Mouse (Mus musculus): Measurements from ENCODE around the gene Zfp768. TPM values are rescaled to one million over a fixed set of nuclear protein-coding genes. Genes with fewer than 3 reads are reported as not detected.
A peak's percentile ranks its signal among the peaks of the same experiment; 100 is the strongest.
"Not testable (repeated sequence)": the region's sequence is repeated elsewhere in the genome, so short reads cannot be mapped to it uniquely, and the experiment has no call there.

Zfp768 gene
- total RNA-seq (2022), result 10 to 100 TPM; 14.1 to 15.7 (median 15.2) TPM

GRCm38 (mm10) chr7:127345512-127346325 lies at the start of gene Zfp768:
Gene Zfp768 (minus strand): TSS chr7:127345589.
- peak; percentile 74 to 81 for DNase-seq (ENCODE audit: low spot score in 2 of 2)

DNA sequence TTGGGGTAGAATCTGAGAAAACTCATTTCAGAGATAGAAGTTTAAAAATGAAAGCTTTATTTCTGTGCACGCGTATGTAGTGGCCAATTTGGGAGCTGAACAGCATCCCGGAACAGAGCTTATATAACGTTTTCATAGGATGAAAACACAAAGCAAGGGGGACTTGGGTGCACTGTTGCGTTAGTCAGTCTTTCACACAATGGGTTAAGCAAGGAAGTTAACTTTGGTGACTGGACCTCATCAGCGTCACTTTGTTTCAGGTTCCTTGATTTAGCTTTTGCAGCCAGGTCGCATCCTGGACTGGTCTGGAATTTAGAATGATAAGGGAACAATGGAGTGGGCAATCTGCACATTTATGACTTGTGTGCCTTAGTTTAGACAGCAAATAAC lies 48.5 kb upstream of the Zfp768 start:
- no peak for DNase-seq (ENCODE audit: low spot score in 2 of 2)

GRCm38 (mm10) chr7:127393157-127393943 lies 48.0 kb upstream of the Zfp768 start, which contains the start of gene E430018J23Rik:
Gene E430018J23Rik (minus strand): TSS chr7:127393629.
- DNase-seq (ENCODE audit: low spot score in 2 of 2), result peak; percentile 89 to 97

DNA sequence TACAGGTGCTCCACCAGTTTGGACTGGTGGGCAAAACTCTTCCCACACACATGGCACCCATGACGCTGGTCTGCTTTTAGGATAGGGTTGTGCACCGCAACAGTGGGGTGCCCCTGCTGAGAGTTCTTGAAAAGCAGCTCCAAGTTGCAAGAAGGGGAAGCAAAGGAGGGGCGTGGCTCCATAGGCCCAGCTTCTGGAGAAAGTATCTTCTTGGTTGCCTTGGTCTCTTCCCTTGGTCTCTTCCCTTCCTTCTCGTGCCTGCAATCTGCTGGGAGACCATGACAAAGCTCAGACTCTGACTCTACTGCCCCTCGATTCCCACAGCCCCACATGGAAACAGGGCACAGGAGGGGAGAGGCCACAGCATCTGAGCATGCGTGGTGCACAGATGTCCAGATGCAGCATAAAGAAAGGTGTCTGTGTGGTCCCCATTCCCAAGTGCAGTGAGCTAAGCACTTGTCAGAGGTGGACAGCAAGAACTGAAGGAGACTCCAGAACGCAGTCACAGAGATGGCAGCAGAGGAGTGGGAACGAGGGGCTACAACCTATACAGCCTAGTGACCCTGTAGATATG lies 46.9 kb upstream of the Zfp768 start:
- DNase-seq (ENCODE audit: low spot score in 2 of 2), result no peak

GRCm38 (mm10) chr7:127391538-127391937 lies 46.1 kb upstream of the Zfp768 start:
- DNase-seq (ENCODE audit: low spot score in 2 of 2), result no peak

GRCm38 (mm10) chr7:127390306-127390705 lies 44.9 kb upstream of the Zfp768 start:
- no peak for DNase-seq (ENCODE audit: low spot score in 2 of 2)

DNA sequence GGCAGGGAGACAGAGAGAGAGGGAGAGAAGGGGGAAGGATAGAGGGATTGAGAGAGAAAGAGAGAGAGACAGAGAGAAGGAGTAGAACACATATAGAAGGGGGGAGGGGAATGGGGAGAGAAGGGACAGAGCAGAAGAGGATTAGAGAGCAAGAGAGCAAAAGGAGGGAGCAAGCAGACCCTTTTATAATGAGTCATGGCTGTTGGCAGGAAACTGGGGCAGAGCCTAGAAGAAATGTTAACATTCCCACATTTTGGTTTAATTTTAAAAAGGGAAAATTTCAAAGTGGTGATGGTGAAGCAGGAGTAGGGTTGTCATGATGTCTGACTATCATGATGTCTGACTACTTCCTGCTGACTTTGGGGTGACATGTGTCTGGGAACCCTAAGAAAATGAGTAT lies 42.8 kb upstream of the Zfp768 start:
- DNase-seq (ENCODE audit: low spot score in 2 of 2), result not testable (repeated sequence)

GRCm38 (mm10) chr7:127386641-127387392 lies 41.4 kb upstream of the Zfp768 start, which contains the start of gene 9130019O22Rik:
Gene 9130019O22Rik (minus strand): TSS chr7:127387166.
- peak; percentile 78 to 89 for DNase-seq (ENCODE audit: low spot score in 2 of 2)

- not testable (repeated sequence) for DNase-seq (ENCODE audit: low spot score in 2 of 2)
Measured at GRCm38 (mm10) chr7:127385560-127385959, 40.2 kb upstream of the Zfp768 start.

DNA sequence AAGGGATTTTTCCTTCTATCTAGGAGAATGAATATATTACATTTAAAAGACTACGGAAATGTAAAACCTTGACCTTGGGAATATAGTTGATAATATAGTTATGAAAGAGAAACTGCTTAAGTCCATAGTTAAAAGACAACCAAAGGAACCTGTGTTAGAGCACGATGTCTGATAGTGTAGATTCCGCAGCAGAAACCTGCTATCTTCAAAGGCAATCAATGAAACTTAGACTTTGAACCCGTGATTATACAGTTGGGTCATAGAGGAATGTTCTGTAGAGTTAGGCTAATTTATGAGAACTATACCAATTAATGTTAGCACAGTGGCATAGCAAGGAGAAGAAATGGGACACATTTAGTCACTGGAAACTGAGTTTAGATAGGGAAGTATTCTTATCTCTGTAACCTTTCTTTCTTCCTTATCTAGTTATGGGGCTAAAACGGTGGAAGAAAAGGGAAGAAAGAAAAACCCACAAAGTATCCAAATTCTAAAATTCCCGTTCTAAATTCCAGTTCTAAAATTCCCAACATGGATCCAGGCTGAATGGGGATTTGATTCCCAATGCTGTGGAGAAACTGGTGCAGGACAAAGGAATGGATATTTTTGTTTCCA lies 33.0 kb upstream of the Zfp768 start:
- DNase-seq (ENCODE audit: low spot score in 2 of 2), result no peak

DNA sequence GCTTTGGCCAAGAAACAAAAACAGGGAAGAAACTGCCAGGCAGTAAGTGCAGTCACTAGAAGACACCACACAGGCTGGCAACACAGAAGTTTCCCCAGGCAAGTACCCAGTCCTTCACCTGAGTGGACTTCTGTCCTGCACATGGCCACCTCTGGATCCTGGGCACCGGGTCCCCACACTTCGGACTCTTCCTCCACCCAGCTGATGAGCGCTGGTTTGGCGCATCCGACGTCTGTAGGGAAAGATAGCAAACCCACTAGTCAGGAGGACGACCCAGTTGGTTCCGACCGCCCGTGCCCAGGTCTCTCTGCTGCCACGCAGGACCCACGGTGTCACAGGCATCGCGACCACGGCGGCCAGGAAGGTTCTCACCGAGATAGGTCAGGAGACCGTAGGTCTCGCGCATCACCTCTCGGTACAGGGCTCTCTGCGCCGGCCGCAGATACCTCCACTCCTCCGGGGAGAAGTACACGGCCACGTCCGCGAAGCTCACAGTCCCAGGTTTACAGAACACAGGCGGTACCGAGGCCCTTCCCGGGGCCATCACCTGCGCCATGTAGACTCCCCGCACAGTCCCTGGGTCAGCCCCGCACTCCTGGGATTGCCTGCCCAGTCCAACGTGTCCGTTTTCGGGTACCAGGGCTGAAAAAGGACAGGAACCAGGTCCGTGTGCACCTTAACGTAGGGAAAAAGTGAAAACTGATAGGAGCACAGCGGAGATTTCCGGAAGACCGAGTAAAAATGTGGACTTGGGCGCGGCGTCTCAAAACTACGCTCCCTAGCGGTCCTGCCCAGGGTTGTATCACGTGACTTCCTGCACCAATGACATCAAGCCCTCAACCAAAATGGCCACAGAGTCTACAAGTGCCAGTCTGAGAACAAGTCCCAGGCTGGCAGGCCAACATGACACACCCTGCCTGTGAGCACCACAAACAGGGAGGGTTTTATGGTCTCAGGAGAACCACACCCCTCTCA lies 30.2 kb upstream of the Zfp768 start, which contains the start of gene Zfp747:
TSS of gene Zfp747 (minus strand) at position 780 of the 975 bp plus-strand sequence.
- peak; percentile 92 to 93 for DNase-seq (ENCODE audit: low spot score in 2 of 2)

DNA sequence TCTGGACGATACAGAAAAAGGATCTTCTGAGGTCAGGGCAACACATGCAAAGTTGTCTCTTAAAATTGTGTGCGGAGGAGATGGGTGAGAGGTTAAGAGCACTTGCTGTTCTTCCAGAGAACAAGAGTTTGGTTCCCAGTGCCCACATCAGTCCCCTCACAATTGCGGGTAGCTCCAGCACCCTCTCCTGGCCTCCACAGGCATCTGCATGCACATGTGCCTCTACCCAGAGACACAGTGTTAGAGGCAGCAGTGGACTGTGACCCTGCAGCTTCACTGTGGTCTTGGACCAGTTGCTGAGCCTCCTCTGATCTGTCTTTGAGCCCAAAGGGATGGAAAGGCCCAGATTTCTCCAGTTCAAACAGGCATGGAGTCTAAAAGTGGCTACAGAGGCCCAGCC lies 26.5 kb upstream of the Zfp768 start:
- not testable (repeated sequence) for DNase-seq (ENCODE audit: low spot score in 2 of 2)

DNA sequence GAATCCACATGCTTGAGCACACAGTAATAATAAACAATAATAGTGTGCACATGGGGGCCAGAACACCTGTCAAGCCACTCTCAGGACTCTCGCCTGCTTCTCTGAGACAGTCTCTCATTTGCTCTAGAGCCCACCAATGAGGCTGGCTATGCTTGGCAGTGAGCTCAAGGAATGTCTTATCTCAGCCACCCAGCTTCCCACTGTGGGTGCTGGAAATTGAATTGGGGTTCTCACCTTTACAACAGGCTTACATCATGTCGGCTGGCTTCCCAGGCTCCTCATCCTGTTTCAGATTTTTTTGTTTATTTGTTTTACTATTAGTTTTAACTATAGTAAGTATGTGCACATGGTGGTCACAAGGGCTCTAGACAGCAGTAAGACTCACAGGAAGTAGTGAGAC lies 25.8 kb upstream of the Zfp768 start:
- DNase-seq (ENCODE audit: low spot score in 2 of 2), result no peak

- no peak for DNase-seq (ENCODE audit: low spot score in 2 of 2)
Measured at GRCm38 (mm10) chr7:127366249-127366648, 20.9 kb upstream of the Zfp768 start.

GRCm38 (mm10) chr7:127364166-127364565 lies 18.8 kb upstream of the Zfp768 start:
- DNase-seq (ENCODE audit: low spot score in 2 of 2), result no peak

- no peak for DNase-seq (ENCODE audit: low spot score in 2 of 2)
Measured at GRCm38 (mm10) chr7:127363475-127363921, 18.1 kb upstream of the Zfp768 start.

GRCm38 (mm10) chr7:127362418-127362817 lies 17.0 kb upstream of the Zfp768 start:
- not testable (repeated sequence) for DNase-seq (ENCODE audit: low spot score in 2 of 2)

DNA sequence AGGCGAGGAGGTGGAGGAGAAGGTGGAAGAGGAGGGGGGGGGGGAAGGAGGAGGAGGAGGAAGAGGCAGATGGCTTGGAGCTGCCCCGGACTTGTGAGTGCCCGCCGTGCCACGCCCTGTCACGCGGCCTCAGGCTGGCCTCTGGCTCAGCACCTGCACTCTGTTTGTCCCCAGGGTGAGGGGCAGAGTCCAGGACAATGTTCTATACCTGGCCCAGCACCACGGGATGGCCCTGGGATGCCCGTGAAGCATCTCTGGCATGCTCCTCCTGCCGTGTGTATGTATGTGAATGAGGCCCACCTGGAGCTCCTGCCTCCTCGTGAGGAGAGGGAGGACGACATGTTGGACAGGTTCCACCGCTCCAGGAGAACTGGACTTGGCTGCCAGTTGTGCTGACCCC lies 16.1 kb upstream of the Zfp768 start:
- DNase-seq (ENCODE audit: low spot score in 2 of 2), result no peak

GRCm38 (mm10) chr7:127360265-127360664 lies 14.9 kb upstream of the Zfp768 start:
- DNase-seq (ENCODE audit: low spot score in 2 of 2), result no peak

Data from left cerebral cortex, adult 8-10 months (tissue).